Mouse (Mus musculus) layer of hippocampus, adult 18-20 months (tissue): ENCODE measurements at regions not wholly inside any gene's neighbourhood (a gene's known extent, or its start where the extent isn't known, plus 50 kb on each side); places are given as distances from the start of the nearest gene placed in this dataset.
"Not testable (repeated sequence)": the region's sequence is repeated elsewhere in the genome, so short reads cannot be mapped to it uniquely, and the experiment has no call there.

ENCODE experiments used
- DNase-seq, 2 experiments: peaks; one replicate each; pipeline ENCODE4 v3.0.0; 2022; ENCODE audit warnings: low spot score in 2 of 2

DNA sequence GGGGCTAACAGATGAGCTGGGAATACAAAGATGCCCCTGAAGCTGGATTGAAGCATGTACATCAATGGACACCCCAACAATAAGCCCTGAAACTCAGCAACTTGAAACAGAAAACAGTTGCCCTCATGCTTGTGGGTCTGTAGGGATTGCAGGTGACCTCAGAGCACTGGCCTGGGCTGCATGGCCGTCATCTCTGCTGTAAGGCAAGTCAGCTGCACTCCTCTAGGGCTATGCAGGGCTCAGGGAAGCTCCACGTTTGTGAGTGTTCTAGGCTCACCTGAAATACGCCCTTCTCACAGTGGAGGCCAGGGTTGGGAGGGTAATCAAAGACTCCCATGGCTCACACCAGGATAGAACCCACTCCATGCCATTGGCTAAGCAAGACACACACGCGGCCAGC, 292.2 kb upstream of the Kdm8 start:
- DNase-seq: no peak

GRCm38 (mm10) chr7:125155291-125155690, 289.2 kb upstream of the Kdm8 start:
- DNase-seq: no peak

GRCm38 (mm10) chr7:125166881-125167351, 277.6 kb upstream of the Kdm8 start:
- DNase-seq: no peak

- DNase-seq: no peak
Observed at GRCm38 (mm10) chr7:125167666-125168065, 276.8 kb upstream of the Kdm8 start.

GRCm38 (mm10) chr7:125181548-125181947, 262.9 kb upstream of the Kdm8 start:
- DNase-seq: peak; percentile 40 to 81

GRCm38 (mm10) chr7:125182266-125182665, 262.2 kb upstream of the Kdm8 start:
- peak; percentile 39 to 58 for DNase-seq

- not testable (repeated sequence) for DNase-seq
Observed at GRCm38 (mm10) chr7:125183011-125183410, 261.5 kb upstream of the Kdm8 start.

- no peak for DNase-seq
Observed at GRCm38 (mm10) chr7:125185037-125185679, 259.3 kb upstream of the Kdm8 start.

DNA sequence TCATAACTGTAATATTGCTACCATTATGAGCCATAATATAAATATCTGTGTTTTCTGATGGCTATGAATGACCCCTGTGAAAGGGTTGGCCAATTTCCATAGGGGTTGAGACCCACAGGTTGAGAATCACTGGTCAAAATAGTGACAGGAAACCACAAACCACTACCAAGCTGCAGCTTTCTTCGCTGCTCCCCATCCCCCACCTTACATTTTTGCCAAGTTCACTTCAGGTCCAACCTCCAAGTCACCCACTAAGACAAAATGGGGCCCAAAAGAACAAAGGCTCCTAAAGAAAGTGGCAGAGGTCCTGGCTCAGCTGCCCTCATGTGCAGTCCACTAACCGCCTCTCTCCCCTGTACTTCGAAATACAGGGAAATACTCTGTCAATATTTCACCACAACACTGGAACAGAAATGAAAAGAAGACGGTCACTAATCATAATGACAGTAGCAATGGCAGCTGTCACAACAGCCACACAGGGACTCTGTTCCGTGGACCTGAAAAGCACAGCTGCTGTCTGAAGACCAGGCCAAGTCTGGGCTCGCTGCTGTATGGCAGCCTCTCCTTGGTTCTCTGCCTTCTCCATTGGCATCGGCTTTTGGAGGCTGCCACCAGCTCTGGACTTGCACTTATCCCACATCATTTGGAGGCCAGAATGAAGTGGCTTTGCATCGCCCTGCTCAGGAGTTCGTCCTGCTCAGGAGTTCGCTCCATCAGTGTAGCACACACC, 257.3 kb upstream of the Kdm8 start:
- DNase-seq: no peak

- no peak for DNase-seq
Observed at GRCm38 (mm10) chr7:125188986-125189385, 255.5 kb upstream of the Kdm8 start.

GRCm38 (mm10) chr7:125190067-125190466, 254.4 kb upstream of the Kdm8 start:
- no peak for DNase-seq

GRCm38 (mm10) chr7:125191313-125191712, 253.2 kb upstream of the Kdm8 start:
- DNase-seq: no peak

DNA sequence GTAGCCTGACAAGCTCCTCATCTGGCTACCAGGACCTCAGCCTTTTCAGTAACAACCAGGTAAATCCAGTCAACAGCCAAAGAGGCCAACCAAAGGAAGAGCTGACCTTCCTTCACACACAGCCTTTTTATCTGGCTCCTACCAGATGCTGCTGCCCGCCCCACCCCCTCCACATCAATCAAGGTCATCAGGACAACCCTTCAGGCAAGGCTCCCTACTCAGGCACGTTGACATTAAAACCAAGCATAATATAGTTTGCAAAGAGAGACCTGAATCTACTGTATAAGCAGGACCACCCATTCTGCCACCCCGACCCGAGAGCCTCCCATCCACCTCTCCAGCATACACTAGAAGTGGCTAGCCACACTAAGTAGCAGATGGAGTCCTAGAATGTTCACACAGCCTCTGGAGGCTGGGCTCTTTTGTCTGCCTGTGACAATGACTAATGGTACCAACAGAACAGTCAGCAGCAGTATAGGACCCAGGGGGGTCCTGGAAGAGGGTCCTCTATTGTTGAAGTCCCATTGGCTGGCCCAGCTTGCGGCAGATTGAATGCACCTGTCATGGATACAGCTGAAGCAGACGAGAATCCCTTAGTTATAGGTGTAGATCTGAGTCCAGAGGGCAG, 233.0 kb upstream of the Kdm8 start:
- DNase-seq: no peak

DNA sequence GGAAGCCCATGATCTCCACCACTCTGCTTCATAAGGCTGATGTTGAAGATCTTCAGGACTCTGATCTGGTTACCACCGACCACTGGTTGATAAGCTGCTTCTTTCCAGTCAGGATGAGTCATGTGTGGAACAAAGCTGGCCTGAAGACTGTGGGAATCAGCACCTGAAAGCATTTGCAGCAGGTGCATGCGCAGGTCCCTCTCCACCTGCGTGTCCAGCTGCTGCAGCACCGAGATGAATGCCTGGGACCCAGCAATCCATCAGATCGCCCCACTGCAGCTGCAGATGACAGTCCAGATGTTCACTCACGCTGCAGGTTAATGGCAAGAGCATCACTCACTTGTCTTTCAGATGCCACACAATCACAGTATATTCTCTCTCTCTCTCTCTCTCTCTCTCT, 230.4 kb upstream of the Kdm8 start:
- DNase-seq: no peak

DNA sequence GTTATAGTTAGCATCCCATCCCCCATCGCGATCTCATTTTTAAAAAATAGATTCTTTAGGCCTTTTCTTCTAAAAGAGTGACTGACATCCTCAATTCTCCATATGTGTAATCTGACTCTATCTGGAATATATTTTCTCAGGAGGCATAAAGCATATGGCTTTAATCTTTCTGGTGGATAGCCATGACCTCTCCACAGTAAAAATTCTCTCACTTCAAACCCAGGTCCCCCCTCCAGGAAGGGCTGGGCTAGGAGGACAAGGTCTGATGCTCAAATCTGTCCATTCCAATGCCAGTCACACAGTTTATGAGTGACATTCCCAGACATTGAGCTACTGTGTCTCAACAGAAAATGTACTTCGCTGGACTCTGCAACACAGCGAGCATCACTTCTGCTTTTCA, 226.8 kb upstream of the Kdm8 start:
- no peak for DNase-seq

- DNase-seq: no peak
Observed at GRCm38 (mm10) chr7:125222684-125223083, 221.8 kb upstream of the Kdm8 start.

DNA sequence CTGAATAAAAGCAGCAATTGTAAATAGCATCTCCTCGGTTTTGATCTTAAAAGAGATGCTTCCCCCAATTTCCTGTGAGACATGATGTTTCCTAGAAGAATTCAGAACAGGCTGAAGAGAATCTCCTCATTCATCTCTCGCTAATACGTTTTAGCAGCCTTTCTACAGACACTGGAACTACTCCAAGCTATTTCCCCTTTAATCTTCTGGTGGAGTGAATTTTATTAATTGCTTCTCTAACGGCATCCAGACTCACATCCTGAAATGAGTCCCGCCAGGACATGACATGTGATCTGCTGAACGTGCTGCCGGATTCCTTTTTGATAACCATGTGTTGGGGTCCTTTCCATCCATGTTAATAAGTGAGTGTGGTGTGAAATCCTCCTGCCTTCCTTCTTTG, 209.6 kb upstream of the Kdm8 start:
- DNase-seq: no peak

GRCm38 (mm10) chr7:125237026-125237425, 207.4 kb upstream of the Kdm8 start:
- DNase-seq: no peak

GRCm38 (mm10) chr7:125243021-125243420, 201.5 kb upstream of the Kdm8 start:
- DNase-seq: no peak

DNA sequence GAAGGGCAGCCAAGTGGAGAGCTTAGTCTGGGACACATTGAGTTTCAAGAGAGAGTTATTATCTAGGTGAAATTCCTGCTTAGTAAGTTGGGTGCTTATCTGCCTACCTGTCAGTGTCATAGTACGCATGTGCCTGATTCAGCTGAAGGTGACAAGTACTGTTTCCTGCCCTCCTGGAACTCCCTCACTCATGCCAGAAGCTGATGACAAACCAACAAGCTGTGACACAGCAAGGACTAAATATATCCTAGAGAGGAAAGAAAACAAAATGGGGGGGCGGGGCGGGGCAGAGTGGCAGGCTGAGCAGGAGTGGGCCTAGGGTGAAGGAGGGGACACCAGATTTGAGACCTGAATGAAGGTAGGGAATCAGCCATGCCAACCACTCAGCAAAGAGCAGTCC, 196.1 kb upstream of the Kdm8 start:
- no peak for DNase-seq

GRCm38 (mm10) chr7:125250385-125250784, 194.1 kb upstream of the Kdm8 start:
- no peak for DNase-seq

GRCm38 (mm10) chr7:125250970-125251585, 193.4 kb upstream of the Kdm8 start:
- no peak for DNase-seq
